Mouse (Mus musculus) heart, postnatal 36 days (tissue): Measurements from ENCODE around the gene Pnp2. TPM values are rescaled to one million over a fixed set of nuclear protein-coding genes. Genes with fewer than 3 reads are reported as not detected.
A peak's percentile ranks its signal among the peaks of the same experiment; 100 is the strongest.
"Not testable (repeated sequence)": the region's sequence is repeated elsewhere in the genome, so short reads cannot be mapped to it uniquely, and the experiment has no call there.

Experiments used
- DNase-seq, 2 experiments: peaks; one replicate each; pipeline ENCODE4 v3.0.0; 2021 to 2022
- intact Hi-C: fragments of 180-260 bp; cut with DNase I; formaldehyde crosslinking; loops from one replicate; pipeline ENCODE4 v1.15.1; 2025
- total RNA-seq, 2 experiments: library from RNA; stranded (reverse); gene quantifications; 2 replicates each; pipeline ENCODE4 v1.2.3; 2021

The Pnp2 gene
- total RNA-seq, 2 experiments from 2014 or later = 0.22 to 0.65 TPM

- intact Hi-C loops = loop anchor here (2.0 kb wide), 1 partner anchor 15 kb away; the partner anchor contains the start of genes Pip4p1 and Pnp
- not testable (repeated sequence) for DNase-seq
Observed at GRCm38 (mm10) chr14:50945526-50945925, 10.3 kb upstream of the Pnp2 start.

DNA sequence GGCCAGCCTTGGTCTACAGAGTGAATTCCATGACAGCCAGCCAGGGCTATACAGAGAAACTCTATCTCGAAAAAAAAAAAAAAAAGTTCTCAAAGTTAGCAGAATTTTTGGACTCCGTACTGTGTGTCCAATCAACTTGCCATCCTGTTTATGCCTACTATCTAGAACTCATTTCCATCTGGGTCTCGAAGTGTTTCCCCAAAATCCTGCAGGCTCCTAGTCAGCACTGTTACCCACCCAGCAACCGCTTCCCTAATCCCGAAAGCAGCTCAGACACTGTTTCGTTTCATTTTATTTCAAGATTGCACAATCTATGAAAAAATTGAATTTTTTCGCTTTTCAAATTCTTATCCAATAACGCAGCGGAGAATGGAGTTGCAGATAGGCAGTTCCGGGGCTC, 305 bp upstream of the Pnp2 start:
- intact Hi-C loops = no loop called here
- no peak for DNase-seq

DNA sequence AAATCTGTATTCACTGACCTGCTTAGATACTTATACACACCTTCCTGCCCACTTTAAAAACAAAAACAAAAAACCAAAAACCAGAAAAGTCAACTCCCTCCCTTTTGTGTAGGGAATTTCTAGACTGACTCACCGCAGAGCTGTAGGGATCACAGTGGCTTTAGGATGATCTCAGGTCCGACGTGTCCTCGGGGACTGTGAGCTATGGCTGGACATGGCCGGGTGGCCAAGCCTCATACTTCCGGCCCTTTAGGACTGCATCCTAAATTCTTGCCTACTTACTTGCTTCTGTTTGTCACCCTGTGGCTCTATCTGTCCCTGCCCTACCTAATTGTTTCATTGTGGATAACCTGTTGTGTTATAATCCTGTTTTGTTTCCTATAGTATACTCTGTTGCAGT, 932 bp downstream of the Pnp2 start:
- DNase-seq, intact Hi-C loops: not testable (repeated sequence)

DNA sequence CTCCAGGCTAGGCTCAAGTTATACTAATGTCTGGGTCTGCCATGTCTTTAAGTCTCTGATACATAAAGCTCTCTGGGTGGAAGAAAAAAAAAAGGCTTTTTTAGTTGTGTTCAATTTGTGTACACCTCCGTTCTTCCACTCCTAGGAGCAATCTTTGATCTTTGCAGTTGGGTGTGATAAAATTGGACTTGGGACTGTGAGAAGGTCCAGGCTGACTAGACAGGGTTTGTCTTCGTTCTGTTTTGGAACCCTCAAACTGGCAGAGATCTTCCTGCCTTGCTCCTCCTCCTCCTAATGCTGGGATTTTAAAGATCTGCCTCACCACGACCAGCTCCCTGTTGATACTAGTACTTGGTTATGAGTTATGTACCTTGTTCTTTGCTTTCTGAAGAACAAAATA, 1.4 kb downstream of the Pnp2 start:
- intact Hi-C loops, DNase-seq: not testable (repeated sequence)

DNA sequence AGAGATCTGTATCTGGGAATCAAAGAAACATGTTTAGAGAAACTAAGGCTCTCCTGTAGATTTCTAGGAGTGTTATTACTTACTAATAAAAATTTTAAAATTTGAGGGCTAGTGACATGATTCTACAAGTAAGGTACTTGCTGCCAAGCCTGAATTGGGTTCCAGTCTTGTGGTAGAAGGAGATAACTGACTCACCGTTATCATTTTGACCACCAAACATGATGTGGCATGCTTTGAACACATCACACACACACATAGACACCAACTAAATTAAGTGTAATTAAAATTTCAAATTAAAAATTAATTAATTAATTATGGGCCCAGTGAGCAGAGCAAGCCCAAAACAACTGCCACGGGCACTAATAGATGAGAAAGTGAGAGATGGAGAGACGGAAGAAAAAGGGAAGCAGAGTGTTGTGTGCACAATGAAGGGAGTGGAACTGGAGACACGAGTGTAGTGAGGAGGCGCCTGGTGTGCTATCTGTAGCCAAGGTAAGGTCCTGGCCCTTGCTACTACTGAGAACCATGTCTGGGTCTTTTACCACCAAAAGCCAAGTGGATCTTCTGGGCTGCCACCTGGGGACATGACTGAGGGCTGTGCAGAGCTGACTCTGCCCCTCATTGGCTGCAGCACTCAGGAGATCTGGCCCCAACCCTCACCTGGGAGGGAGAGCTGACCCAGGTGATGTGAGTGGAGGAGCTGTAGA, 2.6 kb downstream of the Pnp2 start:
- DNase-seq, intact Hi-C loops: not testable (repeated sequence)

DNA sequence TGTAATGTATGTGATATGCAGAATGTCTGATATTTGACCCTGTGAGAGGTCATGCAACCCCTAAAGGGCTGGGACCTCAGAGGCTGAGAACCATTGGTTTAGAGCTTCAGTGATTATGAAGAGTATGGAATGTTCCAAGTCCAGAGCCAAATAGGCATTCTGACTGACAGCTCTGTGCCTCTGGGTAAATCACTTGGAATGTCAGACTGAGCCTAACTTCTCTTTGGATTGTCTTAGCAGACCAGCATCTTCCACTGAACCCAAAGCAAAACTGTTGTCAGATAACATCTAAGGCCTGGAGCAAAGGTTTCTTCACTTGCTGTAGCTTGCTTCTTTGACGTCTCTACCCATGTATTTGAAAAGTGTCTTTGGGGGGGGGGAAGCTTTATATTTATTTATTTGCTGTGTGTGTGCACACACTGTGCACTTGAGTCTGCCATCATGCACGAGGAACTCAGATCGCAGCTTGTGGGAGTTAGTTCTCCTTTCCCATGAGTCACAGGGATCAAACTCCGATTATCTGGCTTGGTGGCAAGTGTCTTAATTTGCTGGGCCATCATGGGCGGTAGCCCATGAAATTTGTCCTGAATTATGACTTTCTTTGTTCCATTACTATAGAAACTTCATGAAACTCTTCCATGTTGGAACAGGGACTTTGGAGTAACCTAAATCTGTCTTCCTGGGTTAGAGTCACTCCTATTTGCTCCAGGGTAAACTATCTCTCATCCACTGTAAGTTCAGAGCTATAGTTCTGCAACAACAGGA, 12.6 kb downstream of the Pnp2 start:
- intact Hi-C loops = no loop called here
- DNase-seq = no peak

DNA sequence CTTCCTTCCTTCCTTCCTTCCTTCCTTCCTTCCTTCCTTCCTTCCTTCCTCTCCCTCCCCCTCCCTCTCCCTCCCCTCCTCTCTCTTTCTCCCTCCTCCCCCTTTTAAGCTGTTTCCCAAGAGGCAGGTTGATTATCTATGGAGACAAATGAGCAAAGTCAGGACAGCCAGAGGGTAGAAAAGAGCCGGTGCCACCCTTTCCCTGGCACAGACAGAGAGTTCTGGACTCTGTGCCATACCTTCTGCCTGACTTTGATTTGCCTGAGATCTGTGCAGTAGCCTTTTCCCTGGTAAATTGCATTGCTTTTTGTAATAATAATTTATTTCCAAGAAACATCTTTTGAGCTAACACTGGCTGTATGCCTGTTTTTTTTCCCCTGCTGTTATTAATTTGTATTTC, 13.2 kb downstream of the Pnp2 start:
- DNase-seq = no peak
- intact Hi-C loops = no loop called here

GRCm38 (mm10) chr14:50969558-50970544, 14.1 kb downstream of the Pnp2 start:
- peak; percentile 41 to 45 for DNase-seq
- intact Hi-C loops = no loop called here

GRCm38 (mm10) chr14:50970822-50971221, 15.0 kb downstream of the Pnp2 start:
- DNase-seq = no peak
- intact Hi-C loops = no loop called here

DNA sequence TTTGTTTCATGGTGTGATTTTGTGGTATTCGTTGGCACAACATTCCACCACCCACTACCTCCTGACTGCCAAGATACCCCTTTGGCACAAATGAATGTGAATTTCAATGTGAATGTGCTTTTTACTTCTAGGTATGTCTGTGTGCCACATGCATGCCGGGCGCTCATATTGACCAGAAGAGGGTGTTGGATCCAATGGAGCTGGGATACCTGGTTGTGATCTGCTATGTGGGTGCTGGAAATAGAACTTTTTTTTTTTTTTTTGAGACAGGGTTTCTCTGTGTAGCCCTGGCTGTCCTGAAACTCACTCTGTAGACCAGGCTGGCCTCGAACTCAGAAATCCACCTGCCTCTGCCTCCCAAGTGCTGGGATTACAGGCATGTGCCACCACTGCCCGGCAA, 17.3 kb downstream of the Pnp2 start:
- intact Hi-C loops = not testable (repeated sequence)

GRCm38 (mm10) chr14:50973700-50974099, 17.9 kb downstream of the Pnp2 start:
- intact Hi-C loops = no loop called here
- DNase-seq = no peak

More for the DNA sequence above, 17.3 kb downstream of the Pnp2 start:
- DNase-seq = not testable (repeated sequence)

DNA sequence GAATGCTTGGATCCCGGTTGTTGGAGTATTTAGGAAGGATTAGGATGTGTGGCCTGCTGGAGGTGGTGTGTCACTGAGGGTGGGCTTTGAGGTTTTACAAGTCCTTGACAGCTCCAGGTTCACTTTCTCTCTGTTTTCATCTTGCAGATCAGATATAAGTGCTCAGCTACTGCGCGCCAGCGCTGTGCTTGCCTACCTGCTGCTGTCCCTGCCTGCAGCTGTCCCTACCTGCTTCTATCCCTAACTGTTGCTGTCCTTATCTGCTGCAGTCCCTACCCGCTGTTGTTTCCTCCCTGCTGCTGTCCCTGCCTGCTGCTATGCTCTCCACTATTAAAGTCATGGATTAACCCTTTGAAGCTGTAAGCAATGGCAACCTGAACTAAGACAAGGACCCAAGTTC, 19.2 kb downstream of the Pnp2 start:
- intact Hi-C loops = no loop called here
- DNase-seq = no peak

- intact Hi-C loops = loop anchor here (2.0 kb wide), 2 partner anchors 50 to 86 kb away; no protein-coding TSS in a partner anchor
- no peak for DNase-seq
Observed at GRCm38 (mm10) chr14:50976674-50977073, 20.9 kb downstream of the Pnp2 start.

DNA sequence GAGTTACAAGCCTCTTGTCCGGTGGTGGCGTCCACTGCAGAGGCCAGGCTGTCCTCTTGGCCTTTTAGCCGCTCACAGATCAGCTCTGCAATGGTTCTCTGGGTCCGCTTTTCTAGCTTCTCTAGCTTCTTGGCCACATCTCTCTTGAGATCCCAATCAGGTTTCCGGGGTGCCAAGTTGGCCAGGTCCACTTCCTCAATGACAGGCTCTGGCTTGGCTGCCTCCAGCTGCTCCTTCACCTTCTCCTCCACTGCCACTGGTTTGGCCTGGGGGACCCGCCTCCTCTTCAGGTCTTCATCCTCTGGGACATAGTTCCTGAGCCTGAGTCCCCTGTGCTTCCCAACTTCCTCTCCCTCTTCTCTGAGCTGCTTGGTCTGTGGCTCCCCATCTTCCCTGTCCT, 22.7 kb downstream of the Pnp2 start:
- intact Hi-C loops = not testable (repeated sequence)

GRCm38 (mm10) chr14:50979631-50980030, 23.8 kb downstream of the Pnp2 start:
- DNase-seq = no peak
- intact Hi-C loops = loop anchor here (5.0 kb wide), 1 partner anchor 38 kb away; no protein-coding TSS in a partner anchor

More for the DNA sequence above, 22.7 kb downstream of the Pnp2 start:
- DNase-seq = not testable (repeated sequence)

DNA sequence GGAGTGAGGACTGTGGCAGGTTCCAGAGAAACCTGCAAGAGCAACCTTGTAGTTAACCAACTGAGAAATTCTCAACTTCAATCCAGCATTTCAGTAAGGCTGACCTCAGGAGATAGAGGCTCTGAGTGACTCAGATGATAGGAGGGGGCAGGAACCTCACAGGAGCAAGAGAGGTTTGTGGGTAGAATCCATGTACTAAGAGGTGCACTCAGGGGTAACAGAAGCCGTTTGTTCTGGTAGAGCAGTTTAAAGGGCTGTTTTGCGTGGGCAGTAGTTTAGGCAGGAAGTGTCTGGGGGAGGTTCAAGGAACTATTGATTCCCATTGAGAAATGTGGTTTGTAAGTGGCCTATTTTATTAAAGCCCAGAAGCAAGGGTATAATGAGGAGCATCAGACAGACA, 25.4 kb downstream of the Pnp2 start:
- intact Hi-C loops = loop anchor here (5.0 kb wide), 1 partner anchor 36 kb away; no protein-coding TSS in a partner anchor
- DNase-seq = no peak

- intact Hi-C loops = loop anchor here (2.0 to 5.0 kb wide), 2 partner anchors 17 to 35 kb away; no protein-coding TSS in a partner anchor
- no peak for DNase-seq
Observed at GRCm38 (mm10) chr14:50981837-50982236, 26.0 kb downstream of the Pnp2 start.

DNA sequence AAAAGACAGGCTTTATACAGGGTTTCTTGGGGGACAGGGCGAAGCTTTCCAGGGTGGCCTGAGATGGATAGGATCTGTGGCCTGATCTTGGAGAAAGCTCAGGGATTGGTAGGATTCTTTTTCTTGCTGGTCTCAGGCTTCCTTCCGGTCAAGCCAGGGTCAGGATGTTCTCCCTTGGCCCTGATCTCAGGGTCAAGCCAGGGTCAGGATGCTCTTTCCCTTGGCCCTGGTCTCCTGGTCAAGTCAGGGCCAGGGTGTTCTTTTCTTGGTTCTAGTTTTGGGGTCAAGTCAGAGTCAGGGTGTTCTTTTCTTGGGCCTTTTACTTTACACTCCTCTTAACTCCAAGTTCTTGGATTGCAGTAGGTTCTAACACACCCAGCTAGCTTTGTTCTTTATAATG, 31.9 kb downstream of the Pnp2 start:
- intact Hi-C loops = no loop called here
- no peak for DNase-seq

- DNase-seq = no peak
- intact Hi-C loops = no loop called here
Observed at GRCm38 (mm10) chr14:50991037-50991436, 35.2 kb downstream of the Pnp2 start.

DNA sequence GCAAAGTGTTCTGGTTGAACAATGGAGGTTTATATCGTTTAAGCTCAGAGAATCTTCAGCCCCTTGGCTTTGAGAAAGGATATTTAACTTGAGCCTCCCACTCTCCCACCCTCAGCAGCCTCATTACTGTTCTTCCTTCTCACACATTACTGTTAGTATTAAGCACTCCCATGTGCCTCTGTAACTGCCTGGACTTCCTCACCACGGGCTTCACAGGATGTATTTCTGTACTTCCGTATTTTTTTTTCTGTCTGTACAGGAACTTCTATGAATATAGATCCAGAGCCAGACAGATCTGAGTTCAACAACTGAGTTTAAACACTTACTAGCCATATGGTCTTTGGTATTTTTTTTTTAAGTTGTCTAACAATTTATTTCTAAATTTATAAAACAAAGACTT, 41.3 kb downstream of the Pnp2 start:
- intact Hi-C loops = no loop called here
- DNase-seq = no peak
